In the genomic region with DNA sequence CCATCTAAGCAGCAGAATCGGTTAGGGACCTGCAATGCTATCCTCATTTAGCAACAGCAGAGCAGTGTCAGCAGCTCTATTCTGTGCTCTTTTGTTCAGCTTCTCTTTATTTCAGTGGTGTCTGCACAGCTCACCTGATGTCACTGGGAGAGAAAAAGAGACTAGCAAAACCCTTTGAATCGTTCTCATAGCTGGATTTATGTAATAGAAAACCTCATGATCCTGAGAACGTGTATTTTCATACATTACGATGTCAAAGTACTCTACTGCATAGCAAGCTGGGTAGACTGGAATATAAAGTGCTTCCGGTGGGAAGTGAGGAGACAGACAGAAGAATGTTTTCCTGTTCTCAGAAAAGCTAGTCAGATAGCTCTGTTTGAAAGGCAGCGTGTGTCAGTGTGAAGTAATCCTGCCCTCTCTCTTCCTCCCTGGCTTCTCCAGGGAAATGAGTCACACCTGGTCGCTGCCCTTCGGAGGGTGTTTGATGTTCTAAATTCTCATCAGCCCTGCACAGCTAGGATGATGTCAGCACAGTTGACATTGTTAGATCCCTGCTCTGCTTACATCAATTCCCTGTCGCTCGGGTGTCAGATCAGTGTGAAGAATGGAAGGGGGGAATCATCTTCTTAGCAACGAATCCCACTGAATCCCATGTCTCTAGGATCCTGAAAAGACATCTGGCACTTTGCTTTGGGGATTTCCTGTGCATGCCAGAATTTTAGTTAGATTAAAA, we compare ENCODE assay signal across 9 mouse cellular contexts.
DNase-seq lines count a peak whose midpoint lies in the region; ATAC-seq and TF ChIP-seq lines count a peak whose summit lies in the region.
"Had no signal": no experiment of that assay in that cellular context is flagged by ENCODE, and none has a peak within 500 bp of the region (broad histone marks: within the 10 kb centered on the region; RNA-seq: fewer than 3 reads in every experiment).

No protein-coding gene starts in this region.

- H3K4me1 ChIP-seq in hindbrain, postnatal 0 days (ENCODE audit: insufficient read depth, low read length) = no peaks in the 10 kb centered on the region; the same call in 1 of the 2 replicates
- peaks cover 8% of the 10 kb centered on the region for H3K4me1 ChIP-seq in neural tube, embryonic 15.5 days

- no peaks in the 10 kb centered on the region for H3K36me3 ChIP-seq in hindbrain, postnatal 0 days (ENCODE audit: insufficient read depth, low read length)
- H3K36me3 ChIP-seq in neural tube, embryonic 15.5 days = no peaks in the 10 kb centered on the region
- H3K36me3 ChIP-seq: limb, embryonic 15.5 days had no signal

- H3K27ac ChIP-seq in hindbrain, postnatal 0 days = peak overlapping the region; percentile 58; the same call in 1 of the 2 replicates
- H3K27ac ChIP-seq in neural tube, embryonic 15.5 days (replicated peaks) = peak overlapping the region; percentile 42; the same call in 1 of the 2 replicates
- H3K27ac ChIP-seq: limb, embryonic 15.5 days had no signal

- ATAC-seq in hindbrain, postnatal 0 days = peak; percentile 55
- 0 out of 2 replicates have a peak, but pooled peaks have one; percentile 55 for ATAC-seq in neural tube, embryonic 15.5 days (ENCODE audit: low FRiP score)

- no peaks in the 10 kb centered on the region for H3K27me3 ChIP-seq in hindbrain, postnatal 0 days (ENCODE audit: insufficient read depth, low read length)
- no peaks in the 10 kb centered on the region for H3K27me3 ChIP-seq in neural tube, embryonic 15.5 days (replicated peaks)
- H3K27me3 ChIP-seq: limb, embryonic 15.5 days had no signal

- DNase-seq in cerebellum, postnatal 10 days = peak; percentile 2 to 4
- no peak for DNase-seq in cerebellum, postnatal 36 days
- peak; percentile 14 for DNase-seq in retina, postnatal 1 day
- no peak for DNase-seq in retina, embryonic 14.5 days (ENCODE audit: low spot score)
- DNase-seq in hindbrain, postnatal 0 days (ENCODE audit: low spot score) = peak; percentile 24
- no peak for DNase-seq in spleen, adult 18-20 months
- no peak for DNase-seq in urinary bladder, postnatal 14 days (ENCODE audit: low spot score)

- H3K9ac ChIP-seq in hindbrain, postnatal 0 days (replicated peaks; ENCODE audit: low read length) = no peak overlapping the region
- 0 out of 2 replicates have a peak overlapping the region, but pooled peaks have one; percentile 21 for H3K9ac ChIP-seq in neural tube, embryonic 15.5 days (replicated peaks)
- H3K9ac ChIP-seq: limb, embryonic 15.5 days had no signal

- TF ChIP-seq CTCF in hindbrain, postnatal 0 days (IDR thresholded peaks at IDR 0.05; ENCODE audit: low read depth) = no peak

- no peak overlapping the region for H3K4me3 ChIP-seq in hindbrain, postnatal 0 days (ENCODE audit: low read length)
- no peak overlapping the region for H3K4me3 ChIP-seq in neural tube, embryonic 15.5 days (replicated peaks)
- H3K4me3 ChIP-seq: limb, embryonic 15.5 days had no signal

- 34% methylated on average over 11 of the region's 11 CpGs for WGBS in hindbrain, postnatal 0 days
- 47% methylated on average over 11 of the region's 11 CpGs for WGBS in neural tube, embryonic 15.5 days

- H3K4me2 ChIP-seq in hindbrain, postnatal 0 days (ENCODE audit: low read depth, low read length) = 0 out of 2 replicates have a peak overlapping the region, but pooled peaks have one; percentile 10
- no peak overlapping the region for H3K4me2 ChIP-seq in neural tube, embryonic 15.5 days
- H3K4me2 ChIP-seq: limb, embryonic 15.5 days had no signal

- H3K9me3 ChIP-seq in hindbrain, postnatal 0 days (ENCODE audit: low read length) = no peaks in the 10 kb centered on the region
- no peaks in the 10 kb centered on the region for H3K9me3 ChIP-seq in neural tube, embryonic 15.5 days (replicated peaks)
- H3K9me3 ChIP-seq: limb, embryonic 15.5 days had no signal

Comparison
In these comparisons a context has a peak if more than half of its experiments do, and no peak if none do; other contexts are left out.
1. DNase-seq: peak in cerebellum, postnatal 10 days (2 of 2), retina, postnatal 1 day (single experiment) and hindbrain, postnatal 0 days (single experiment); none in cerebellum, postnatal 36 days (0 of 2), retina, embryonic 14.5 days (single experiment), spleen, adult 18-20 months (0 of 2) and urinary bladder, postnatal 14 days (single experiment).